In genomic region chr10:53641507-53641906, GRCm38 (mm10) we compare ENCODE assay signal across 8 mouse cellular contexts. TPM values are rescaled to one million over a fixed set of nuclear protein-coding genes. Genes with fewer than 3 reads are reported as not detected.
DNase-seq lines count a peak whose midpoint lies in the region; ATAC-seq lines count a peak whose summit lies in the region.
"Had no signal": no experiment of that assay in that cellular context is flagged by ENCODE, and none has a peak within 500 bp of the region (broad histone marks: within the 10 kb centered on the region; RNA-seq: fewer than 3 reads in every experiment).

No protein-coding gene starts in this region.

- peak; percentile 72 for ATAC-seq in midbrain, embryonic 11.5 days (ENCODE audit: low FRiP score)
- no peak for ATAC-seq in embryonic facial prominence, embryonic 11.5 days (replicated peaks; ENCODE audit: insufficient number of reproducible peaks, low FRiP score, low TSS enrichment, low read depth)

- H3K4me2 ChIP-seq in midbrain, embryonic 11.5 days, result no peak overlapping the region
- H3K4me2 ChIP-seq in embryonic facial prominence, embryonic 11.5 days (ENCODE audit: low read depth, low read length), result no peak overlapping the region

- H3K4me3 ChIP-seq in midbrain, embryonic 11.5 days (ENCODE audit: low read depth, low read length), result no peak overlapping the region
- H3K4me3 ChIP-seq in midbrain, embryonic 10.5 days, result no peak overlapping the region
- H3K4me3 ChIP-seq in embryonic facial prominence, embryonic 11.5 days (ENCODE audit: low read depth, low read length), result no peak overlapping the region
- H3K4me3 ChIP-seq: erythroblast, embryonic 14.5 days had no signal

- H3K9me3 ChIP-seq in midbrain, embryonic 11.5 days (ENCODE audit: control insufficient read depth, low read length), result no peaks in the 10 kb centered on the region
- H3K9me3 ChIP-seq in midbrain, embryonic 10.5 days (replicated peaks), result no peaks in the 10 kb centered on the region
- H3K9me3 ChIP-seq in embryonic facial prominence, embryonic 11.5 days (replicated peaks; ENCODE audit: control insufficient read depth, low read length), result no peaks in the 10 kb centered on the region

- H3K36me3 ChIP-seq in midbrain, embryonic 11.5 days (ENCODE audit: control insufficient read depth, insufficient read depth, low read length), result no peaks in the 10 kb centered on the region
- H3K36me3 ChIP-seq in midbrain, embryonic 10.5 days, result no peaks in the 10 kb centered on the region
- H3K36me3 ChIP-seq in embryonic facial prominence, embryonic 11.5 days (replicated peaks; ENCODE audit: control insufficient read depth, insufficient read depth, low read depth, low read length), result no peaks in the 10 kb centered on the region

- no peaks in the 10 kb centered on the region for H3K27me3 ChIP-seq in midbrain, embryonic 11.5 days (ENCODE audit: control insufficient read depth, insufficient read depth, low read length)
- no peaks in the 10 kb centered on the region for H3K27me3 ChIP-seq in midbrain, embryonic 10.5 days (ENCODE audit: low read depth, poor library complexity, severe bottlenecking)
- H3K27me3 ChIP-seq in embryonic facial prominence, embryonic 11.5 days (ENCODE audit: control insufficient read depth, insufficient read depth, low read length), result no peaks in the 10 kb centered on the region

- H3K27ac ChIP-seq in midbrain, embryonic 11.5 days (ENCODE audit: low read depth, low read length), result no peak overlapping the region
- H3K27ac ChIP-seq in midbrain, embryonic 10.5 days (replicated peaks), result no peak overlapping the region
- no peak overlapping the region for H3K27ac ChIP-seq in embryonic facial prominence, embryonic 11.5 days (replicated peaks; ENCODE audit: low read depth, low read length)

- no peak overlapping the region for H3K9ac ChIP-seq in midbrain, embryonic 11.5 days (ENCODE audit: low read length)
- H3K9ac ChIP-seq in embryonic facial prominence, embryonic 11.5 days (replicated peaks; ENCODE audit: low read length), result no peak overlapping the region

- no peaks in the 10 kb centered on the region for H3K4me1 ChIP-seq in midbrain, embryonic 11.5 days (ENCODE audit: control insufficient read depth, insufficient read depth, low read length)
- no peaks in the 10 kb centered on the region for H3K4me1 ChIP-seq in midbrain, embryonic 10.5 days
- no peaks in the 10 kb centered on the region for H3K4me1 ChIP-seq in embryonic facial prominence, embryonic 11.5 days (ENCODE audit: control insufficient read depth, insufficient read depth, low read length)

- peak; percentile 85 for DNase-seq in midbrain, embryonic 11.5 days (ENCODE audit: low spot score, missing footprints)
- DNase-seq in midbrain, embryonic 10.5 days (ENCODE audit: low spot score), result no peak
- peak; percentile 38 for DNase-seq in ZHBTc4 (ENCODE audit: low read depth, low spot score)
- DNase-seq in embryonic facial prominence, embryonic 11.5 days (ENCODE audit: low spot score), result peak; percentile 54
- DNase-seq in layer of hippocampus, adult 9-10 months (ENCODE audit: low spot score), result peak; percentile 37
- peak; percentile 45 for DNase-seq in naive thymus-derived CD4-positive, alpha-beta T cell, adult 2 months (ENCODE audit: low read depth)
- DNase-seq in spleen, adult 18-20 months, result no peak

RNA-seq across cellular contexts. Expression of gene Mcm9, which starts 11.3 kb away (rescaled TPM):
- polyA plus RNA-seq in midbrain, embryonic 11.5 days (2014; fragmentation: Nextera tagmentation; extraction: Ambion mirVana), result 16.3 and 16.8 TPM in 2 replicates
- 13.3 and 13.6 TPM in 2 replicates for polyA plus RNA-seq in midbrain, embryonic 10.5 days (2016; fragmentation: Nextera tagmentation; extraction: Ambion mirVana)
- polyA plus RNA-seq in embryonic facial prominence, embryonic 11.5 days (2014; fragmentation: Nextera tagmentation; extraction: Ambion mirVana), result 16.2 and 18.2 TPM in 2 replicates

RNA-seq across cellular contexts. Expression of gene Asf1a, which starts 45.0 kb away (rescaled TPM):
- polyA plus RNA-seq in midbrain, embryonic 11.5 days (2014; fragmentation: Nextera tagmentation; extraction: Ambion mirVana), result 178 and 194 TPM in 2 replicates
- 162 and 167 TPM in 2 replicates for polyA plus RNA-seq in midbrain, embryonic 10.5 days (2016; fragmentation: Nextera tagmentation; extraction: Ambion mirVana)
- polyA plus RNA-seq in embryonic facial prominence, embryonic 11.5 days (2014; fragmentation: Nextera tagmentation; extraction: Ambion mirVana), result 190 and 215 TPM in 2 replicates

Comparison
In these comparisons a context has a peak if more than half of its experiments do, and no peak if none do; other contexts are left out.
1. DNase-seq: peak in midbrain, embryonic 11.5 days (single experiment), ZHBTc4 (single experiment), embryonic facial prominence, embryonic 11.5 days (single experiment), layer of hippocampus, adult 9-10 months (single experiment) and naive thymus-derived CD4-positive, alpha-beta T cell, adult 2 months (single experiment); none in midbrain, embryonic 10.5 days (single experiment) and spleen, adult 18-20 months (0 of 2).